Mouse (Mus musculus) stomach, postnatal 0 days (tissue): Measurements from ENCODE around the gene Efcab2.

Experiments
- CTCF ChIP-seq: IDR thresholded peaks from 2 replicates; pipeline ENCODE4 v1.5.1; 2016; ENCODE audit warnings: antibody characterized with exemption, low read depth, mild to moderate bottlenecking, moderate library complexity
- EP300 ChIP-seq: optimal IDR thresholded peaks from 2 replicates; pipeline ENCODE3; 2016; ENCODE audit warnings: antibody characterized with exemption

GRCm38 (mm10) chr1:178395091-178395490 is 10.8 kb upstream of the Efcab2 start:
- no peak for TF ChIP-seq EP300
- no peak for TF ChIP-seq CTCF
